In genomic region chr13:31579866-31580265, GRCm38 (mm10) we compare ENCODE assay signal across 11 mouse cellular contexts. TPM values are rescaled to one million over a fixed set of nuclear protein-coding genes. Genes with fewer than 3 reads are reported as not detected.
A peak's percentile ranks its signal among the peaks of the same experiment; 100 is the strongest.
DNase-seq lines count a peak whose midpoint lies in the region; ATAC-seq and TF ChIP-seq lines count a peak whose summit lies in the region.
"Had no signal": no experiment of that assay in that cellular context is flagged by ENCODE, and none has a peak within 500 bp of the region (broad histone marks: within the 10 kb centered on the region; RNA-seq: fewer than 3 reads in every experiment).

No protein-coding gene starts in this region.

- TF ChIP-seq POLR2A in ES-Bruce4 (IDR thresholded peaks at IDR 0.05; ENCODE audit: insufficient read depth, low read length), result no peak

- no peak for TF ChIP-seq EP300 in ES-Bruce4 (IDR thresholded peaks at IDR 0.05; ENCODE audit: insufficient read depth, low read depth, low read length)

- no peak overlapping the region for H3K4me3 ChIP-seq in kidney, embryonic 14.5 days (ENCODE audit: low read length)
- no peak overlapping the region for H3K4me3 ChIP-seq in ES-Bruce4 (ENCODE audit: low read depth, low read length)
- H3K4me3 ChIP-seq: midbrain, embryonic 12.5 days had no signal

- DNase-seq in kidney, adult 11 months, result peak; percentile 61
- peak; percentile 54 for DNase-seq in kidney, postnatal 10 days
- peak; percentile 55 for DNase-seq in lung, postnatal 14 days
- no peak for DNase-seq in adrenal gland, adult (ENCODE audit: inconsistent age in 2 of 2, low spot score in 1 of 2)
- no peak for DNase-seq in frontal cortex, postnatal 14 days (ENCODE audit: low spot score in 2 of 2)
- DNase-seq in frontal cortex, postnatal 25 days (ENCODE audit: low spot score in 2 of 2), result no peak
- DNase-seq: adrenal gland, adult 2 months had no signal

- H3K4me2 ChIP-seq in kidney, embryonic 14.5 days (replicated peaks; ENCODE audit: low read depth, low read length), result no peak overlapping the region
- H3K4me2 ChIP-seq: hindbrain, embryonic 14.5 days; midbrain, embryonic 12.5 days had no signal

- no peak overlapping the region for H3K9ac ChIP-seq in kidney, embryonic 14.5 days (ENCODE audit: low read depth, low read length)
- H3K9ac ChIP-seq in ES-Bruce4 (ENCODE audit: low read depth, poor library complexity, severe bottlenecking), result no peak overlapping the region
- H3K9ac ChIP-seq: hindbrain, embryonic 14.5 days; midbrain, embryonic 12.5 days had no signal

- no peaks in the 10 kb centered on the region for H3K9me3 ChIP-seq in kidney, embryonic 14.5 days (ENCODE audit: control insufficient read depth, low read length)
- H3K9me3 ChIP-seq in ES-Bruce4 (replicated peaks; ENCODE audit: control insufficient read depth, insufficient read depth, low read length, poor library complexity, severe bottlenecking), result no peaks in the 10 kb centered on the region
- H3K9me3 ChIP-seq: midbrain, embryonic 12.5 days had no signal

- no peaks in the 10 kb centered on the region for H3K4me1 ChIP-seq in kidney, embryonic 14.5 days (ENCODE audit: control insufficient read depth, insufficient read depth, low read length)
- no peaks in the 10 kb centered on the region for H3K4me1 ChIP-seq in ES-Bruce4 (ENCODE audit: control insufficient read depth, insufficient read depth, low read length)
- H3K4me1 ChIP-seq: midbrain, embryonic 12.5 days had no signal

- TF ChIP-seq CTCF in ES-Bruce4 (IDR thresholded peaks at IDR 0.05; ENCODE audit: low read depth, low read length), result peak; percentile 49

- H3K27ac ChIP-seq in kidney, embryonic 14.5 days (ENCODE audit: low read depth, low read length), result no peak overlapping the region
- no peak overlapping the region for H3K27ac ChIP-seq in ES-Bruce4 (ENCODE audit: insufficient read depth, low read length)
- H3K27ac ChIP-seq: hindbrain, embryonic 14.5 days; midbrain, embryonic 12.5 days had no signal

- H3K36me3 ChIP-seq in kidney, embryonic 14.5 days (ENCODE audit: control insufficient read depth, insufficient read depth, low read length), result no peaks in the 10 kb centered on the region
- no peaks in the 10 kb centered on the region for H3K36me3 ChIP-seq in ES-Bruce4 (ENCODE audit: control insufficient read depth, insufficient read depth, low read length, poor library complexity, severe bottlenecking)
- H3K36me3 ChIP-seq: midbrain, embryonic 12.5 days had no signal

- no peaks in the 10 kb centered on the region; the same call in 1 of the 2 replicates for H3K27me3 ChIP-seq in kidney, embryonic 14.5 days (ENCODE audit: control insufficient read depth, insufficient read depth, low read length)
- H3K27me3 ChIP-seq in ES-Bruce4 (ENCODE audit: control insufficient read depth, insufficient read depth, low read length, poor library complexity, severe bottlenecking), result no peaks in the 10 kb centered on the region
- H3K27me3 ChIP-seq: midbrain, embryonic 12.5 days had no signal

- ATAC-seq in kidney, embryonic 14.5 days (ENCODE audit: low FRiP score, low TSS enrichment), result no peak; the same call in 1 of the 2 replicates

- WGBS in kidney, embryonic 14.5 days, result 65% methylated on average over 9 of the region's 9 CpGs

RNA-seq across cellular contexts. Expression of gene A530084C06Rik, which starts 20.7 kb away (rescaled TPM):
- polyA plus RNA-seq in kidney, embryonic 14.5 days (2014; fragmentation: Nextera tagmentation; extraction: Ambion mirVana), result not detected in 2 replicates
- polyA plus RNA-seq in ES-Bruce4 (2011; ENCODE audit: insufficient read depth, insufficient read length, low read depth, missing spikeins), result not detected in 2 replicates
- polyA plus RNA-seq: hindbrain, embryonic 14.5 days; midbrain, embryonic 12.5 days had no signal

RNA-seq across cellular contexts. Expression of gene Foxq1, which starts 23.9 kb away (rescaled TPM):
- polyA plus RNA-seq in kidney, embryonic 14.5 days (2014; fragmentation: Nextera tagmentation; extraction: Ambion mirVana), result 4.8 and 5.8 TPM in 2 replicates
- 1.3 and 1.5 TPM in 2 replicates for polyA plus RNA-seq in ES-Bruce4 (2011; ENCODE audit: insufficient read depth, insufficient read length, low read depth, missing spikeins)

RNA-seq across cellular contexts. Expression of gene Foxf2, which starts 45.8 kb away (rescaled TPM):
- not detected in 2 replicates for polyA plus RNA-seq in kidney, embryonic 14.5 days (2014; fragmentation: Nextera tagmentation; extraction: Ambion mirVana)
- not detected in 2 replicates for polyA plus RNA-seq in ES-Bruce4 (2011; ENCODE audit: insufficient read depth, insufficient read length, low read depth, missing spikeins)
- polyA plus RNA-seq: adrenal gland, adult 2 months had no signal

Comparison
In these comparisons a context has a peak if more than half of its experiments do, and no peak if none do; other contexts are left out.
1. DNase-seq: peak in kidney, adult 11 months (single experiment), kidney, postnatal 10 days (single experiment) and lung, postnatal 14 days (single experiment); none in adrenal gland, adult (0 of 2), frontal cortex, postnatal 14 days (0 of 2) and frontal cortex, postnatal 25 days (0 of 2).